In genomic region chr12:100234201-100234600, GRCm38 (mm10) we compare ENCODE assay signal across 24 mouse cellular contexts.
"Had no signal": no experiment of that assay in that cellular context is flagged by ENCODE, and none has a peak within 500 bp of the region (broad histone marks: within the 10 kb centered on the region; RNA-seq: fewer than 3 reads in every experiment).

No protein-coding gene starts in this region.

- DNase-seq: kidney, postnatal 25 days; layer of hippocampus, postnatal 36 days; liver; lung, adult 18-20 months; lung, postnatal 10 days; lung, postnatal 36 days; right cerebral cortex, adult 18-20 months; right cerebral cortex, postnatal 14 days; right cerebral cortex, postnatal 4 days; thymus, adult 2 months; thymus, postnatal 14 days; thymus, postnatal 4 days had no signal

- H3K27ac ChIP-seq: kidney, postnatal 0 days; limb, embryonic 10.5 days; limb, embryonic 13.5 days; liver, embryonic 12.5 days; liver, embryonic 15.5 days; lung, embryonic 15.5 days; midbrain, embryonic 15.5 days; neural tube, embryonic 12.5 days; neural tube, embryonic 15.5 days; stomach, postnatal 0 days had no signal

- H3K4me3 ChIP-seq: limb, embryonic 10.5 days; limb, embryonic 13.5 days; liver, embryonic 12.5 days; liver, embryonic 15.5 days; lung, embryonic 15.5 days; megakaryocyte, embryonic 14.5 days; midbrain, embryonic 10.5 days; midbrain, embryonic 15.5 days; neural tube, embryonic 12.5 days; neural tube, embryonic 15.5 days had no signal
